Mouse (Mus musculus) megakaryocyte, embryonic 14.5 days (primary cell): Measurements from ENCODE around the gene Cntrl. TPM values are rescaled to one million over a fixed set of nuclear protein-coding genes. Genes with fewer than 3 reads are reported as not detected.

ENCODE experiments used
- H3K27me3 ChIP-seq: replicated peaks from 2 replicates; pipeline ENCODE3; 2012; ENCODE audit warnings: inconsistent platforms
- H3K36me3 ChIP-seq: replicated peaks from 2 replicates; pipeline ENCODE3; 2012; ENCODE audit warnings: low read length, inconsistent platforms, mixed read lengths
- H3K4me1 ChIP-seq: 2 replicates; pipeline ENCODE4 v1.6.1; 2012; ENCODE audit warnings: inconsistent platforms
- H3K4me3 ChIP-seq: replicated peaks from 2 replicates; pipeline ENCODE3; 2012; ENCODE audit warnings: moderate library complexity, mild to moderate bottlenecking, inconsistent platforms
- H3K9me3 ChIP-seq: 2 replicates; pipeline ENCODE4 v1.6.1; 2012; ENCODE audit warnings: inconsistent platforms
- FLI1 ChIP-seq: IDR thresholded peaks from 2 replicates; pipeline ENCODE4 v1.6.1; 2012; ENCODE audit warnings: low read length, inconsistent platforms, mixed read lengths
- GATA1 ChIP-seq: IDR thresholded peaks from 3 replicates; pipeline ENCODE4 v1.6.1; 2012; ENCODE audit warnings: mixed read lengths, low read length, inconsistent platforms, borderline replicate concordance
- polyA plus RNA-seq: library from polyadenylated mRNA; stranded (reverse); fragments of >175 nt; gene quantifications from 2 replicates; pipeline ENCODE4 v1.2.3, GENCODE M21; 2012; ENCODE audit warnings: low replicate concordance; ENCODE audit not compliant: insufficient read depth

Gene Cntrl
- polyA plus RNA-seq, 1 experiment, result 4.8 TPM

- H3K36me3 ChIP-seq, result peaks cover 49% of the 10 kb centered on the region
- H3K27me3 ChIP-seq, result no peaks in the 10 kb centered on the region
- H3K4me1 ChIP-seq, result peaks cover 46% of the 10 kb centered on the region; the same call in 1 of the 2 replicates
- peak overlapping the region; percentile 75 for H3K4me3 ChIP-seq
- no peaks in the 10 kb centered on the region for H3K9me3 ChIP-seq
- TF ChIP-seq FLI1 (no peak), GATA1 (no peak)
These were observed 86.6 kb downstream of the Cntrl start for GRCm38 (mm10) chr2:35195626-35196544.

DNA sequence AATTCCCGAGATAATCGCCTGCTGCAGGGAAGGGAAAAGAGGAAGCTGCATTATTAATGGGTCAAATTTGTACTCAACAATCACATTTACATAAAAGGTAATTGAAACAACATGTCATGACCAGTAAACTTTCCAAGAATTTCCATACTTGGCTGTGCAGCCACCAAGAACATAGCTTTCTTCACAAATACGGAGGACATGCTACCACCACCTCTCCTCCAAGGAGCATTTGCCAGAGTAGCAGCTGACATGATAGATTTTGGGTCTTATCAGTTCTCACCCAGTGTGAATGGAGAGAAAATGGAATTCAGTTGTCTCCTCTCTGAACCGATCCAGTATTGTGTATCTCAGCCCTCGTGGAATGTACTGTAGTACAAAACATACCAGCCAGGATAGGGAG is 90.2 kb downstream of the Cntrl start:
- H3K4me1 ChIP-seq, result peaks cover 68% of the 10 kb centered on the region
- H3K27me3 ChIP-seq, result no peaks in the 10 kb centered on the region
- H3K36me3 ChIP-seq, result peaks cover 23% of the 10 kb centered on the region
- peak overlapping the region; percentile 99 for H3K4me3 ChIP-seq
- TF ChIP-seq FLI1 (no peak), GATA1 (no peak)
- H3K9me3 ChIP-seq, result no peaks in the 10 kb centered on the region

DNA sequence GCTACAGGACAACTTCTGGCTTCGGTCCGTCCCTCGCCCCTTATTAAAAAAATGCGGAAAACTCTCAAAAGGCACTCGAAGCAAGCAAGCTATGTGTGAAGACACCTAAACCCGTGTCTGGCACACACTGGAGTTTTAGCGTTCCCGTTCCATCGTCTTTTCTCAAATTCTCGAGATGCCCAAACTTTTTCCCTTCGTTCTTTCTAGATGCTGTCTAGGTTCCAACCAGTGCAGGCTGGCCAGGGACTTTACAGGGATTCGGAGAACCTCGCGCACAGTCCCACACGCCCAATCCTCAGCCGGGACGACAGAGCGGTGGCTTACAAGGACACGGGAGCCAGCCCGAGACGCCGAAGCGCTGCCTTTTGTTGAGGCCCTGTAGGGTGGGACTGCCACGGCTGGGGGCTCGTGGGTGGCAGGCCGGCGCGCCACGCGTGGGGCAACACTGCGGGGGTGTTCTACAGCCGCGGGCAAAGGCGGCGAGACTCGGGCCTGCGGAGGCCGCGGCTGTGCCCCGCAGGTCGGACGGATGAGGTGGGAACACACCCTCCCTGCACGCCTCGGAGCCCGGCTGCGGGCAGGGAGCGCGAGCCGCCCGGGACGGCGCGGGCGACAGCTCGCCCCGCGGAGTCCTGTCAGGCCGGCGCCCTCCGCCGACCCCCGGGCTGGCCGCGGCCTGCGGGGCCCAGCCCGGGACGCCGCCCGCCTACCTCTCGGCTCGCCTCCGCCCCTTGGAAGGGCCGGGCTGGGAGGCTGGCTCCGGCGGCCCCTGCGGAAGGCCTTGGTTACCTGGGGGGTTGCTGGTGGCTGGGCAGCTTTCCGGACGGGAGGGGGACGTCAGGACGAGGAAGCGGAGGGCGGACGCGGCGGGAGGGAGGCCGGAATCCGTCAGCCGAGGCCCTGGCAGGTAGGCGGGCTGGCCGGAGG is 90.9 kb downstream of the Cntrl start:
- peak overlapping the region; percentile 99 for H3K4me3 ChIP-seq
- no peaks in the 10 kb centered on the region for H3K9me3 ChIP-seq
- no peaks in the 10 kb centered on the region for H3K27me3 ChIP-seq
- peaks cover 18% of the 10 kb centered on the region for H3K36me3 ChIP-seq
- peaks cover 69% of the 10 kb centered on the region for H3K4me1 ChIP-seq
- TF ChIP-seq FLI1 (no peak), GATA1 (no peak)

DNA sequence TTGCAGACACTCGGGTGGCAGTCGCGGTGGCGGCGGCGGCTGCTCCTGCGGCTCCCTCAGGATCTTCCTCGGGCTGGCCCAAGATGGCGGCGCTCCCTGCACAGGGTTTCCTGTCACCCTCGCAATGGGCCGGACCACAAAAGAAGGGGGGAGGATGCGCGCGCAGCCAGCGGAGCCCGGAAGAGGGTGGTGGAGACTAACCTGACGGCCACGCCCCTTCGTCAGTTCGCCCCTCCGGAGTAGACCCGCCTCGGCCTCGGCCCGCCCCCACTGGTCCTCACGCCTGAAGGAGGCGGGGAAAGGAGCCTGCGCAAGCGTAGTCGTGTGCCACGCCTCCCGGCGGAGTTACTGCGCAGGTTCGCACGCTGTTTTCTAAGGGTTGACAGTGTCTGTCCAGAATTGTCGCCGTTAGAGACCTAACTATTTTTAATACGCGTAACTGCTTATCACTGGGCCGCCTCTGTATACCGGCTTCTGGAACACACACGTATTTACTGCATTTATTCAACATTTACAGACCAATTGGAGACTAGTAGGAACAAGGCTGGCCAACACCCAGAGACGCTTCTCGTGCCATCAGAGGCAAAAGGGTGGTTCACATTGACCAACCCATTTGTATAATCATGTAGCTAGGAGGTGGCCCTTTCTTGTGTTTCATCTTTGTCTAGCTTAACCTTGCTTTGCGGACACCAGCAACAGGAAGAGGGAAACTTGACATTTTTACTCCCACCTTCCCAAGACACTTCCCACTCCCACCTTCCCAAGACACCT is 91.8 kb downstream of the Cntrl start, which contains the start of gene Rab14:
Gene Rab14 (minus strand): TSS at position 223 of the 771 bp plus-strand sequence.
- TF ChIP-seq FLI1 (0 out of 2 replicates have a peak, but pooled peaks have one; percentile 47), GATA1 (no peak)
- no peaks in the 10 kb centered on the region for H3K9me3 ChIP-seq
- H3K4me3 ChIP-seq, result peak within 1 kb of the TSS; percentile 99
- H3K36me3 ChIP-seq, result peaks cover 18% of the 10 kb centered on the region
- no peaks in the 10 kb centered on the region for H3K27me3 ChIP-seq
- H3K4me1 ChIP-seq, result peaks cover 68% of the 10 kb centered on the region

DNA sequence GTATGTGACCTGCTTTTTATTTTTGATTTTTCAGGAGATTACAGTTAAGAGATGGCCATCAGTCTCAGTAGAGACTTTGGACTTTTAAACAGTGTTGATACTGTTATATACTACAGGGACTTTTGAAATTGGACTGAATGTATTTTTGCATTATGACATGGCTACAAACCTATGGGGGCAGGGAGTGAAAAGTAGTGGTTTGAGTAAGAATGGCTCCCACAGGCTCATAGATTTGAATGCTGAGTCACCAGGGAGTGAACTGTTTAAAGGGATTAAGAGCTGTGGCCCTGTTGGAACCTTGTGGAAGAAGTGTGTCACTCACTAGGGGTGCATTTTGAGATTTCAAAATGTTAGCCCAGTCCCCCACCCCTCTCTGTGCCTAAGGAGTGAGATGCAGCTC is 94.4 kb downstream of the Cntrl start:
- peaks cover 6% of the 10 kb centered on the region for H3K36me3 ChIP-seq
- H3K4me3 ChIP-seq, result peak overlapping the region; percentile 34
- TF ChIP-seq GATA1, result no peak
- TF ChIP-seq FLI1, result no peak
- no peaks in the 10 kb centered on the region for H3K9me3 ChIP-seq
- peaks cover 61% of the 10 kb centered on the region for H3K4me1 ChIP-seq
- no peaks in the 10 kb centered on the region for H3K27me3 ChIP-seq

- H3K9me3 ChIP-seq, result no peaks in the 10 kb centered on the region
- H3K4me1 ChIP-seq, result peaks cover 87% of the 10 kb centered on the region
- TF ChIP-seq GATA1, result no peak
- no peak for TF ChIP-seq FLI1
- no peak overlapping the region for H3K4me3 ChIP-seq
- no peaks in the 10 kb centered on the region for H3K27me3 ChIP-seq
- no peaks in the 10 kb centered on the region for H3K36me3 ChIP-seq
These were observed 97.5 kb downstream of the Cntrl start for GRCm38 (mm10) chr2:35206761-35207160.

- no peaks in the 10 kb centered on the region for H3K27me3 ChIP-seq
- no peak overlapping the region for H3K4me3 ChIP-seq
- H3K4me1 ChIP-seq, result peaks cover 79% of the 10 kb centered on the region
- no peaks in the 10 kb centered on the region for H3K36me3 ChIP-seq
- TF ChIP-seq GATA1 (no peak), FLI1 (no peak)
- no peaks in the 10 kb centered on the region for H3K9me3 ChIP-seq
These were observed 98.8 kb downstream of the Cntrl start for GRCm38 (mm10) chr2:35208054-35208453.

DNA sequence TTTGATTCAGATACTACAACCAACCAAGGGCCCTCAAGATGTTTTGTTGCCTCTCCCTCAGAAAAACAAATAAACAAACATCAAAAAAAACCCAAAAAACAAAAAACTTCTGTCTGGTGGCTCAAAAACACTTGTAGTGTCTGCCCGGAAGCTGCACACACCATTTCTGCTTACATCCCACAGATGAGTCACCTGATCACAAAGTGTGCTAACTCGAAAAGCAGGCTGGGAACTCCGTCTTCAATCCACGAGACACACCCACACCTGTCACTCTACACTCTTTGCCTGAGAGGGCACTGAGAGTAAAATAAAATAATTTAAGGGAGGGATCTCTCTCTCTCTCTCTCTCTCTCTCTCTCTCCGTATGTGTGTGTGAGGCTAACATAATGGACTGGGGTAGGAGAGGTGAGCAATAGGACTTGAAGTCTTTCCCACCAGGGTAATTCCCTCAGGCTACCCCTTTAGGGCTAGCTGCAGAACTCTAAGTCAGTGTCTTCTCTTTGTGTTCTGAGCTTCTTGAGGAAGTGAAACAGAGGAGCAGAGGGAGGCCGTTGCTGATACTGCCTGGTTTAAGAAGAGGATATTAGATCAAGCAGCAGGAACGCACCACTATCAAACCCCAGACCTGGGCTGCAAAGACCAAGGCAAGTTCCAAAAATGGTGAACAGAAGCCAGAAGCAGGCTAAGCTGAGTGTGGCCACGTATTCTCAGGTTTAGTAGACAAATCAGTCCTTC is 99.8 kb downstream of the Cntrl start:
- Histone ChIP-seq H3K36me3 (no peaks in the 10 kb centered on the region), H3K4me1 (peaks cover 78% of the 10 kb centered on the region), H3K4me3 (peak overlapping the region; percentile 40), H3K27me3 (no peaks in the 10 kb centered on the region), H3K9me3 (no peaks in the 10 kb centered on the region)
- TF ChIP-seq FLI1 (no peak), GATA1 (no peak)
